Mouse (Mus musculus) thymus, adult 2 months (tissue): ENCODE results near the gene Pou4f1. TPM values are rescaled to one million over a fixed set of nuclear protein-coding genes. Genes with fewer than 3 reads are reported as not detected.
"Not testable (repeated sequence)": the region's sequence is repeated elsewhere in the genome, so short reads cannot be mapped to it uniquely, and the experiment has no call there.

ENCODE experiments used
- DNase-seq: peaks from one replicate; pipeline ENCODE4 v3.0.0; 2021
- H3K27ac ChIP-seq: fragments of 200-500 bp; 2 replicates; pipeline ENCODE4 v1.5.1; 2012; ENCODE audit warnings: low read length, control low read depth; ENCODE audit not compliant: control insufficient read depth, insufficient read depth
- H3K27me3 ChIP-seq: fragments of 200-500 bp; 2 replicates; pipeline ENCODE4 v1.6.1; 2012; ENCODE audit warnings: mild to moderate bottlenecking, low read length, moderate library complexity, mixed read lengths; ENCODE audit not compliant: control insufficient read depth, insufficient read depth
- H3K36me3 ChIP-seq: fragments of 200-500 bp; 2 replicates; pipeline ENCODE4 v1.6.1; 2012; ENCODE audit warnings: mild to moderate bottlenecking, low read length, moderate library complexity; ENCODE audit not compliant: control insufficient read depth, insufficient read depth
- H3K4me1 ChIP-seq: fragments of 200-500 bp; replicated peaks from 2 replicates; pipeline ENCODE4 v1.6.1; 2012; ENCODE audit warnings: low read length; ENCODE audit not compliant: control insufficient read depth, insufficient read depth
- H3K4me3 ChIP-seq: fragments of 200-500 bp; 2 replicates; pipeline ENCODE4 v1.5.1; 2012; ENCODE audit warnings: mild to moderate bottlenecking, low read length, control low read depth, moderate library complexity; ENCODE audit not compliant: control insufficient read depth, insufficient read depth
- CTCF ChIP-seq: fragments of 200-500 bp; IDR thresholded peaks from 2 replicates; pipeline ENCODE4 v1.5.1; 2012; ENCODE audit warnings: mild to moderate bottlenecking, control low read depth, low read length, moderate library complexity, borderline replicate concordance; ENCODE audit not compliant: control insufficient read depth, poor library complexity, insufficient read depth; ENCODE audit errors: extremely low read depth
- POLR2A ChIP-seq: fragments of 200-500 bp; IDR thresholded peaks from 2 replicates; pipeline ENCODE4 v1.6.1; 2012; ENCODE audit warnings: mild to moderate bottlenecking, low read length, control low read depth, moderate library complexity; ENCODE audit not compliant: control insufficient read depth, poor library complexity, insufficient read depth; ENCODE audit errors: extremely low read depth
- WGBS: fragments of 180-500 bp; shearing (Covaris S2); methylation state at CpG from one replicate; pipeline ENCODE4 v1.1.7; 2018; 5-methylcytosine and 5-hydroxymethylcytosine counted together
- polyA plus RNA-seq: library from polyadenylated mRNA; depleted of rRNA; stranded (reverse); fragments of >200 nt; gene quantifications from 2 replicates; pipeline ENCODE4 v1.2.3, GENCODE M21; 2012; rRNA removed

The Pou4f1 gene
- polyA plus RNA-seq: 0.14 and 0.19 TPM in 2 replicates

DNA sequence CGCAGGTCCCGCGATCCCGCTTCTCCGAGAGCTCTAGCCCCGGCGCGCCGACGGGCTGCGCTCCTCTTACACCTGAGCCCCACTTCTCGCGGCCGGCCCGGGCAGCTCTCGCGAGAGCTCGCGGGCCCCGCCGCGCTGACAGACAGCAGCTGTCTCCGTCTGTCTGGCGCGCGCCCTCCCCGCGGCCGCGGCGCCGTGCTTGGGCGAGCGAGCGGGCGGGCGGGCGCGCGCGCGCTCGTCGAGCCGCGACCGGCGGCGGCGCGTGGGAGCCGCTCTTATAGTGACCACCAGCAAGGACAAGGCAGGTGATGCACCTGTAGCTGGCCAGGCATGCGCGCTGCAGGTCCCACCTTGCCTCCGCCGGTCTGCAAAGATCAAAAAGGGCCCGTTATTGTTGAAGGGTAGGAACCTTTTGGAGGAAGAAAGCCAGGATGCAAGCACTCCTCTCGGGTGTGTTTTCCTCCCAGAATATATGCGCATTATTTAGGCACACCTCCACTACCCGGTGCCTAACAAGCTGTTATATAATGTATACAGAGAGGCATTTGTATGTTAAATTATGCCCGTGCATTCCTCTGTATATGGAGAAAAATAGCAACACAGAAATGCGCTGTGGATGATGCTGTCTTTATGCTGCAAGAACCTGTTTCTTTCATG, at the start of gene Pou4f1:
TSS of gene Pou4f1 (minus strand) at position 34 of the 657 bp plus-strand sequence.
- TF ChIP-seq CTCF: no peak
- TF ChIP-seq POLR2A: no peak
- H3K27me3 ChIP-seq: peaks cover 36% of the 10 kb centered on the region

DNA sequence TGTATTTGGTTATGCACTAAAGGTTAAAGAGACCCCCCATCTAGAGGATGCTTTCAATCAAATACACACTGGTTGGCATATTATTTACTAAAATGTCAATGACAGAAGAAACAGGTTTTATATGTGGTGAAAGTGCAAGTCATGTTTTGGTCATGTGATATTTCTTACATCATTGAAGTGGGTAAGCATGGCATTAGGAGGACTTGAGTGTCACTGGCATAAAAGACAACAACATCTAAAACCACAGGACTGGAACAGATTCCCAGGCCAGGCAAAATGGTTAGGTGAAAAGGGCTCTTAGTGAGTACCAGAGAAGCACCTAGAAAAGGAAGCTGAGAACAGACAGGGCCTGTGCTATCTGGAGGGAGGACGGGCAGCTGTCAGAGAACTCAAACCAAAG, 43.9 kb upstream of the Pou4f1 start:
- 0 out of 2 replicates have a peak, but pooled peaks cover 2% of the 10 kb centered on the region for H3K4me1 ChIP-seq
- no peak overlapping the region for H3K4me3 ChIP-seq
- DNase-seq: no peak
- no peak overlapping the region for H3K27ac ChIP-seq
- TF ChIP-seq CTCF (no peak), POLR2A (no peak)
- H3K36me3 ChIP-seq: 0 out of 2 replicates have a peak, but pooled peaks cover 3% of the 10 kb centered on the region
- no peaks in the 10 kb centered on the region for H3K27me3 ChIP-seq
- WGBS: 89% methylated on average over 1 of the region's 1 CpGs

More for the DNA sequence above, at the start of gene Pou4f1:
- H3K36me3 ChIP-seq: no peaks in the 10 kb centered on the region
- H3K27ac ChIP-seq: no peak within 1 kb of the TSS
- peak; percentile 38 for DNase-seq
- H3K4me3 ChIP-seq: peak within 1 kb of the TSS; percentile 40
- H3K4me1 ChIP-seq: peaks cover 22% of the 10 kb centered on the region
- 2% methylated on average over 62 of the region's 62 CpGs for WGBS

DNA sequence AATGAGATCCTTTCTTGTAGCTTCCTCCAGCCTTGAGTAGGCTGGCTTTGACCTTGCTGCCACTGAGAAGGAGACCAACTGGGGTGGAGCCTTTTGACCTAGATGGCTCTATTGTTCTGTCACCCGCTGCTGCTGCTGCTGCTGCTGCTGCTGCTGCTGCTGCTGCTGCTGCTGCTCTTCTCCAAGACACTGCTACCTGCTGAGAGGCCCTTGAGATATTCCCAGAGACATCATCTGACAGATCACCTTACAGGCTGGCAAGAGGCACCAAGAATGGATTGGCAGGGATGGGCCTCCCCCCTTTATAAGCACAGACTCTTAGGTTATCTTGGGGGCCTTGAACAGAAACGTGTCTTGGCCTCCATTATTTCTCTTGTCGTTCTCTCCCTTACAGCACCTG, 35.0 kb upstream of the Pou4f1 start:
- 95% methylated on average over 3 of the region's 3 CpGs for WGBS
- H3K36me3 ChIP-seq: peaks cover 37% of the 10 kb centered on the region
- DNase-seq, H3K4me3 ChIP-seq, H3K4me1 ChIP-seq, H3K27ac ChIP-seq, H3K27me3 ChIP-seq: not testable (repeated sequence)

DNA sequence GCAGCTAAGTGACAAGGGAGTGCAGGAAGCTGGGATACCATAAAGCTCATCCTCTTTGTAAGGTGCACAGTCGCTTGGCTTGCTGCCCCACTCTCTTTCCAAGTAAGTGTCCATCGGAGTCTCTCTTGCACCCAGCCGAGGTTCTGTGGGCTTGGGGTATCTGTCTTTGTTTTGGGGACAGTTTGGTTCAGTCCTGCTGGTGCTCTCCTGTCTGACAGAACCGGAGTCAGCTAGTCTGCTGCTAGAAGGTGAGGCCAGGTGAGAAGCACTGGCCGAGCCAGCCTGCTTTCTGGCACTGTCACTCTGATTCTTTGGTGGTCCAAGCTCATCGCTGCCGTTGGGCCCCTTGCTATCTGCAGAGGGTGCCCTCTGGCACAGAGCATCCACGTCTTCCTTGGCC, 12.0 kb upstream of the Pou4f1 start:
- H3K4me1 ChIP-seq: no peaks in the 10 kb centered on the region
- no peaks in the 10 kb centered on the region; the same call in 1 of the 2 replicates for H3K27me3 ChIP-seq
- no peak overlapping the region for H3K27ac ChIP-seq
- TF ChIP-seq CTCF (no peak), POLR2A (no peak)
- DNase-seq: no peak
- H3K4me3 ChIP-seq: no peak overlapping the region
- peaks cover 12% of the 10 kb centered on the region for H3K36me3 ChIP-seq
- 92% methylated on average over 8 of the region's 8 CpGs for WGBS

DNA sequence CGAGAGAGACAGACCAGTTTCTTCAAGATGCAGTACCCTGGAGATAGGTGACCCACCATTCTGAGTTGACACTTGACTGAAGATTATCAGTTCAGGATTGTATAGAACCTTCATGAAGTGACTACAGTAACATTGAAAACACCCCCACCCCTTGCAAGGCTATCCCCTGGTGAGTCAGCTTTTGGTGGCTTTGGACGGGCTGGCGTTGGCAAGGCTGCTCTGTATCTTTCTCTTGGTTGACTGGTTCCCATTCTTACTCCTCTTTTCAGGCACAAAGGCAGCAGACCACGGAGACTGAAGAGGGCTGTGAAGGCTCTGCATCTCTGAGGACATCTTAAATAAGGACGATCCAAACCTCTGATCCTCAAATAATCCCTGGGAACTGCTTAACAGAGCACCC, 10.8 kb upstream of the Pou4f1 start:
- Histone ChIP-seq H3K27ac (no peak overlapping the region), H3K4me1 (no peaks in the 10 kb centered on the region), H3K36me3 (peaks cover 12% of the 10 kb centered on the region), H3K4me3 (no peak overlapping the region), H3K27me3 (peaks cover 3% of the 10 kb centered on the region)
- DNase-seq: no peak
- 93% methylated on average over 5 of the region's 5 CpGs for WGBS
- TF ChIP-seq CTCF: no peak
- no peak for TF ChIP-seq POLR2A

DNA sequence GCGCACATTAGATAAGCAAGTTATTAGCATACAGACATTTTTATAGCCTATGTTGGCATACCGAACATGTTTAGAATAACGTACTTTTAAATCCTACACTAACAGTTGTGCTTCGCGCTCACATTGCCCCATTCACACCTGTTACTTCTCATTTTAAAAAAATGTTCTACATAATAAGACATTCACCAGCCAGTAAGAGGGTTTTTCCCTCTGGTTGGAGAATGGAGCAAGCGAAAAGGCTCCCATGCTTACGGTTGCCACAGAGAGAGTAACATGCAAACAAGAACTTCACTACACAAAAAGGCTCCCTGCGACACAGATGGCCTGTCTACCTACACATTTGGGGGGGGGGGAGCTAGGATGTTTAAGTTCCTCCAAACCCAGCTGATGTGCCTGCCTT, 9.8 kb upstream of the Pou4f1 start:
- DNase-seq: no peak
- peaks cover 12% of the 10 kb centered on the region for H3K36me3 ChIP-seq
- peaks cover 9% of the 10 kb centered on the region for H3K27me3 ChIP-seq
- no peak overlapping the region for H3K27ac ChIP-seq
- no peak overlapping the region for H3K4me3 ChIP-seq
- TF ChIP-seq POLR2A (no peak), CTCF (no peak)
- H3K4me1 ChIP-seq: peaks cover 5% of the 10 kb centered on the region
- 99% methylated on average over 8 of the region's 8 CpGs for WGBS

DNA sequence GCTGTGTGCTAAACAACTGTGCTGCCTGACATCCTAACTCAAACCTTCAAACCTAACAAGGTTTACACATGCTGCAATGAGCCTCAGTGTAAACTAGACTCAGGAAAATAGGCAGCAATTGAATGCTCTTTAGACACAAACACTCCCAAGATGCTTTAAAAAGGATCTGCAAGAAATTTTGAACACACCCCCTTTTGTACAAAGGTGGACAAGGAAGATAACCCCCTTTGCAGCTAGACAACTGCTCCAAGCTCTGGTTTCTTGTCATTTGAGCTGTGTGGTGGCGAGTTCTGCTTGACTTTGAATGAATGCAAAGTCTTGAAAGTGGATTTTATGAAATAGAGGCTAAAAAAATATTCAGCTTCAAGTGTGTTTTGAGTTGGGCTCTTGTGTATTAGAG, 7.6 kb upstream of the Pou4f1 start:
- TF ChIP-seq POLR2A: no peak
- TF ChIP-seq CTCF: no peak
- no peak overlapping the region for H3K4me3 ChIP-seq
- H3K27me3 ChIP-seq: peaks cover 18% of the 10 kb centered on the region
- H3K36me3 ChIP-seq: peaks cover 12% of the 10 kb centered on the region
- WGBS: 88% methylated on average over 1 of the region's 1 CpGs
- no peak overlapping the region for H3K27ac ChIP-seq
- peaks cover 5% of the 10 kb centered on the region for H3K4me1 ChIP-seq
- DNase-seq: no peak
